Mouse (Mus musculus) kidney, adult 2 months (tissue): ENCODE results near the gene Stac2.

Source experiments
- CTCF ChIP-seq: fragments of 200-500 bp; conservative IDR thresholded peaks from 2 replicates; pipeline ENCODE4 v1.5.1; 2011; ENCODE audit warnings: low read depth, mild to moderate bottlenecking, control low read depth, low read length, moderate library complexity, mixed read lengths; ENCODE audit not compliant: insufficient read depth, insufficient read length
- POLR2A ChIP-seq: fragments of 200-500 bp; IDR thresholded peaks from one replicate; pipeline ENCODE4 v1.6.1; 2011; ENCODE audit warnings: low read depth, low read length, control low read depth

GRCm38 (mm10) chr11:98005686-98006085, 47.6 kb downstream of the Stac2 start:
- no peak for TF ChIP-seq CTCF
- no peak for TF ChIP-seq POLR2A
